ENCODE assay signal across 11 mouse cellular contexts in genomic region chr6:54162321-54162720, GRCm38 (mm10).
DNase-seq lines count a peak whose midpoint lies in the region; ATAC-seq and TF ChIP-seq lines count a peak whose summit lies in the region.
"Had no signal": no experiment of that assay in that cellular context is flagged by ENCODE, and none has a peak within 500 bp of the region (broad histone marks: within the 10 kb centered on the region; RNA-seq: fewer than 3 reads in every experiment).

No protein-coding gene starts in this region.

- 0 out of 2 replicates have a peak overlapping the region, but pooled peaks have one; percentile 22 for H3K27ac ChIP-seq in intestine, embryonic 14.5 days (ENCODE audit: low read depth)
- H3K27ac ChIP-seq in intestine, embryonic 16.5 days (ENCODE audit: low read length), result no peak overlapping the region
- no peak overlapping the region for H3K27ac ChIP-seq in kidney, postnatal 0 days
- H3K27ac ChIP-seq in neural tube, embryonic 15.5 days (replicated peaks), result no peak overlapping the region
- H3K27ac ChIP-seq: forebrain, embryonic 10.5 days had no signal

- H3K9ac ChIP-seq in intestine, embryonic 14.5 days (ENCODE audit: low read length), result no peak overlapping the region
- H3K9ac ChIP-seq in intestine, embryonic 16.5 days (ENCODE audit: low read depth, low read length), result no peak overlapping the region
- no peak overlapping the region for H3K9ac ChIP-seq in kidney, postnatal 0 days (ENCODE audit: low read depth, low read length)
- no peak overlapping the region for H3K9ac ChIP-seq in neural tube, embryonic 15.5 days (replicated peaks)

- no peaks in the 10 kb centered on the region for H3K9me3 ChIP-seq in intestine, embryonic 14.5 days (ENCODE audit: control insufficient read depth, low read length)
- H3K9me3 ChIP-seq in intestine, embryonic 16.5 days (ENCODE audit: control insufficient read depth, low read length), result no peaks in the 10 kb centered on the region
- no peaks in the 10 kb centered on the region for H3K9me3 ChIP-seq in kidney, postnatal 0 days (replicated peaks; ENCODE audit: low read length)
- no peaks in the 10 kb centered on the region for H3K9me3 ChIP-seq in neural tube, embryonic 15.5 days (replicated peaks)
- H3K9me3 ChIP-seq: forebrain, embryonic 10.5 days had no signal

- CTCF ChIA-PET in Patski (lab: Charles Lee), result interaction anchor here (0.9 to 3.8 kb wide), 5 partner anchors 14 to 128 kb away, joined by 3 to 13 read pairs (median 4); no protein-coding TSS in a partner anchor

- no peak for ATAC-seq in intestine, embryonic 14.5 days (replicated peaks; ENCODE audit: low FRiP score, low TSS enrichment, low read depth)
- no peak for ATAC-seq in intestine, embryonic 16.5 days
- peak; percentile 40 for ATAC-seq in Patski
- no peak for ATAC-seq in kidney, postnatal 0 days (replicated peaks; ENCODE audit: low FRiP score, low read depth)
- no peak for ATAC-seq in neural tube, embryonic 15.5 days (ENCODE audit: low FRiP score)
- ATAC-seq: intestine, postnatal 0 days had no signal

- 51% methylated on average over 5 of the region's 5 CpGs for WGBS in intestine, embryonic 14.5 days
- WGBS in intestine, embryonic 16.5 days, result 50% methylated on average over 5 of the region's 5 CpGs
- WGBS in kidney, postnatal 0 days, result 64% methylated on average over 5 of the region's 5 CpGs
- WGBS in neural tube, embryonic 15.5 days, result 86% methylated on average over 5 of the region's 5 CpGs

- in situ Hi-C loops in Patski (cut with MboI; ENCODE audit: low pct_unique_long_range_greater_than_20kb), result loop anchor here (5.0 to 10.0 kb wide), 3 partner anchors 125 to 368 kb away; partner anchors contain the start of gene Chn2

- POLR2A ChIA-PET in Patski (lab: Charles Lee), result no interaction called here

- peaks cover 21% of the 10 kb centered on the region for H3K4me1 ChIP-seq in intestine, embryonic 14.5 days (replicated peaks; ENCODE audit: control insufficient read depth, insufficient read depth, low read length)
- H3K4me1 ChIP-seq in intestine, embryonic 16.5 days (ENCODE audit: control insufficient read depth, insufficient read depth, low read length), result peaks cover 27% of the 10 kb centered on the region
- peaks cover 6% of the 10 kb centered on the region for H3K4me1 ChIP-seq in kidney, postnatal 0 days (replicated peaks; ENCODE audit: insufficient read depth, low read length)
- H3K4me1 ChIP-seq in neural tube, embryonic 15.5 days, result peaks cover 4% of the 10 kb centered on the region

- no peak for DNase-seq in intestine, embryonic 14.5 days (ENCODE audit: low spot score)
- DNase-seq in Patski (ENCODE audit: low read depth, low spot score), result peak; percentile 78
- peak; percentile 40 for DNase-seq in kidney, postnatal 0 days (ENCODE audit: low spot score)
- peak; percentile 46 for DNase-seq in lung, postnatal 14 days
- no peak for DNase-seq in left cerebral cortex, adult 8-10 months (ENCODE audit: low spot score in 2 of 2)
- no peak for DNase-seq in thymus, postnatal 25 days
- DNase-seq: right cerebral cortex, postnatal 14 days had no signal

- H3K36me3 ChIP-seq in intestine, embryonic 14.5 days (ENCODE audit: control insufficient read depth, insufficient read depth, low read length), result no peaks in the 10 kb centered on the region
- no peaks in the 10 kb centered on the region for H3K36me3 ChIP-seq in intestine, embryonic 16.5 days (ENCODE audit: control insufficient read depth, insufficient read depth, low read length)
- H3K36me3 ChIP-seq in kidney, postnatal 0 days (ENCODE audit: insufficient read depth, low read length), result no peaks in the 10 kb centered on the region
- no peaks in the 10 kb centered on the region for H3K36me3 ChIP-seq in neural tube, embryonic 15.5 days
- H3K36me3 ChIP-seq: forebrain, embryonic 10.5 days had no signal

- no peaks in the 10 kb centered on the region for H3K27me3 ChIP-seq in intestine, embryonic 14.5 days (replicated peaks; ENCODE audit: control insufficient read depth, insufficient read depth, low read length)
- no peaks in the 10 kb centered on the region for H3K27me3 ChIP-seq in intestine, embryonic 16.5 days (replicated peaks; ENCODE audit: control insufficient read depth, insufficient read depth, low read length)
- no peaks in the 10 kb centered on the region for H3K27me3 ChIP-seq in Patski
- H3K27me3 ChIP-seq in kidney, postnatal 0 days (ENCODE audit: insufficient read depth, low read length), result no peaks in the 10 kb centered on the region
- H3K27me3 ChIP-seq in neural tube, embryonic 15.5 days (replicated peaks), result no peaks in the 10 kb centered on the region

- no peak overlapping the region for H3K4me2 ChIP-seq in intestine, embryonic 14.5 days (ENCODE audit: low read length)
- H3K4me2 ChIP-seq in intestine, embryonic 16.5 days (ENCODE audit: low read depth, low read length), result no peak overlapping the region
- H3K4me2 ChIP-seq in kidney, postnatal 0 days (ENCODE audit: low read length), result no peak overlapping the region
- no peak overlapping the region for H3K4me2 ChIP-seq in neural tube, embryonic 15.5 days

- no peak overlapping the region for H3K4me3 ChIP-seq in intestine, embryonic 14.5 days (ENCODE audit: low read depth, low read length)
- H3K4me3 ChIP-seq in intestine, embryonic 16.5 days (ENCODE audit: low read length), result no peak overlapping the region
- H3K4me3 ChIP-seq in kidney, postnatal 0 days (replicated peaks; ENCODE audit: low read depth, low read length), result no peak overlapping the region
- no peak overlapping the region for H3K4me3 ChIP-seq in neural tube, embryonic 15.5 days (replicated peaks)
- H3K4me3 ChIP-seq: forebrain, embryonic 10.5 days had no signal

- no peak for TF ChIP-seq CTCF in Patski (IDR thresholded peaks at IDR 0.05)
- TF ChIP-seq CTCF in kidney, postnatal 0 days (IDR thresholded peaks at IDR 0.05; ENCODE audit: low read depth), result no peak

Comparison
In these comparisons a context has a peak if more than half of its experiments do, and no peak if none do; other contexts are left out.
1. DNase-seq: peak in Patski (single experiment), kidney, postnatal 0 days (single experiment) and lung, postnatal 14 days (single experiment); none in intestine, embryonic 14.5 days (single experiment), left cerebral cortex, adult 8-10 months (0 of 2) and thymus, postnatal 25 days (single experiment).